Mouse (Mus musculus): ENCODE data around the gene Vmn1r85. TPM values are rescaled to one million over a fixed set of nuclear protein-coding genes. Genes with fewer than 3 reads are reported as not detected.
A peak's percentile ranks its signal among the peaks of the same experiment; 100 is the strongest.
"Not testable (repeated sequence)": the region's sequence is repeated elsewhere in the genome, so short reads cannot be mapped to it uniquely, and the experiment has no call there.

The Vmn1r85 gene
- polyA plus RNA-seq (2015; fragmentation: Nextera tagmentation; extraction: Ambion mirVana): 0.13 and 0.19 TPM in 2 replicates

GRCm38 (mm10) chr7:13095073-13095472, at the start of gene Vmn1r85:
Gene Vmn1r85, minus strand, starts transcription at chr7:13095173.
- H3K9ac ChIP-seq: no peak within 1 kb of the TSS
- H3K4me3 ChIP-seq: no peak within 1 kb of the TSS
- no peak for ATAC-seq (replicated peaks)
- no peaks in the 10 kb centered on the region for H3K27me3 ChIP-seq (replicated peaks)
- no peaks in the 10 kb centered on the region for H3K36me3 ChIP-seq (replicated peaks)
- WGBS: 59% methylated on average over 3 of the region's 3 CpGs
- H3K9me3 ChIP-seq: no peaks in the 10 kb centered on the region
- H3K4me1 ChIP-seq: no peaks in the 10 kb centered on the region
- H3K4me2 ChIP-seq: no peak within 1 kb of the TSS
- no peak within 1 kb of the TSS for H3K27ac ChIP-seq

GRCm38 (mm10) chr7:13140057-13140456, 45.1 kb upstream of the Vmn1r85 start, which contains the start of gene Vmn1r87:
Gene Vmn1r87, minus strand, starts transcription at chr7:13140157.
- ATAC-seq (replicated peaks): no peak
- no peak within 1 kb of the TSS for H3K4me2 ChIP-seq
- H3K27me3 ChIP-seq (replicated peaks): no peaks in the 10 kb centered on the region
- H3K27ac ChIP-seq: no peak within 1 kb of the TSS
- no peaks in the 10 kb centered on the region for H3K9me3 ChIP-seq
- WGBS: 84% methylated on average over 1 of the region's 1 CpGs
- H3K4me1 ChIP-seq: no peaks in the 10 kb centered on the region
- no peak within 1 kb of the TSS for H3K4me3 ChIP-seq
- no peak within 1 kb of the TSS for H3K9ac ChIP-seq
- H3K36me3 ChIP-seq (replicated peaks): no peaks in the 10 kb centered on the region

DNA sequence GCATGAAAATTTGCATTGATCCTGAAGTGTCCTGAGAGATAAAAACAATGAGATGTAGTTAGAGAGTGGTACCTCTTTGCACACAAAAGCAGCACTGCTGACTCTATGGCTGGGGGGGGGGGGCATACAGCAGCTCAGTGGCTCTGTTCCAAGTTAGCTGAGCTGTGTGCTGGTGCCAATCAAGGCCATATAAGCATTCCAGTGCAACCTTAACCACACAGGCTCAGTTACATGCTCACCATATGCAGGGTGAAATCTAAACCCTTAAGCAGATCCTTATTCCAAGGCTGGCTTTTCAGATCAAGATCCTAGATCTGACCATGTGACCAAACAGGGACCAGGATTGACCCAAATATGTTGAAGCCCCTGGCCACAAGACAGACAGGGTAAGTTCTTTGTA, 42.4 kb upstream of the Vmn1r85 start:
- Histone ChIP-seq H3K36me3 (replicated peaks) (no peaks in the 10 kb centered on the region), H3K9me3 (no peaks in the 10 kb centered on the region), H3K4me3 (no peak overlapping the region), H3K27me3 (replicated peaks) (no peaks in the 10 kb centered on the region), H3K4me1 (no peaks in the 10 kb centered on the region), H3K4me2 (no peak overlapping the region), H3K9ac (no peak overlapping the region), H3K27ac (no peak overlapping the region)
- ATAC-seq (replicated peaks): no peak

GRCm38 (mm10) chr7:13131856-13132255, 36.9 kb upstream of the Vmn1r85 start:
- Histone ChIP-seq H3K4me2 (no peak overlapping the region), H3K4me1 (no peaks in the 10 kb centered on the region), H3K4me3 (no peak overlapping the region), H3K9ac (no peak overlapping the region), H3K27ac (no peak overlapping the region), H3K27me3 (replicated peaks) (no peaks in the 10 kb centered on the region), H3K9me3 (no peaks in the 10 kb centered on the region), H3K36me3 (replicated peaks) (no peaks in the 10 kb centered on the region)
- WGBS: 83% methylated on average over 2 of the region's 2 CpGs
- no peak for ATAC-seq (replicated peaks)

DNA sequence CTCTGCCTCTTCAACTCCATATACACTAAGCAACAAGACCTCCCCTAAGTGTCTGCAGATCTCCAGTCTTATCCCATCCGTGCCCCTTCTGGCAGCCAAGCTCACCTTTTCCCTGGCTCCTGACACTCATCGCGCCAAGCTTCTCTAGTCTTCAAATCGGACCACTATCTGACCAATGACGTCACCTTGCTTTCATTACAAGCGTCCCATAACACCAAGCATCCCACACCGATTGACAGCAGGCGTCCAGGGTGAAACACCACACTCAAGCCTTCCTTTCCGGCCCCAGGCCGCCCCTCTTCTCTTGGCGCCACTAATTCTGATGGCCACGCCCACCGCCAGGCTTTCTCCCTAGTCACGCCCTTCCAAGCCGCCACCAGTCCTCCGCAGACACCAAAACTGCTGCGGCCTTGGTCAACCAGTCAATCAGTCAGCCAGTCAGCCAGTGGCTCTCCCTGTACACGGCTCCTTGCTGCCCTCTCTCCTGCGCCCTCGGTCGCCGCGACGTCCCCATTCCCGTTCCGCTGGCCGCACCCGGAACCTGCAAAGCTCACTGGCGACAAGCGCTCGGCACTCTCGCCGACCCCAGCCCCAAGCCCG, 28.7 kb upstream of the Vmn1r85 start:
- H3K4me1 ChIP-seq; H3K36me3 ChIP-seq (replicated peaks); H3K27me3 ChIP-seq (replicated peaks); H3K9ac ChIP-seq; H3K27ac ChIP-seq; H3K9me3 ChIP-seq: not testable (repeated sequence)
- ATAC-seq (replicated peaks): peak; percentile 95
- Histone ChIP-seq H3K4me2 (peak overlapping the region; percentile 48), H3K4me3 (peak overlapping the region; percentile 29)
- WGBS: 2% methylated on average over 23 of the region's 34 CpGs

DNA sequence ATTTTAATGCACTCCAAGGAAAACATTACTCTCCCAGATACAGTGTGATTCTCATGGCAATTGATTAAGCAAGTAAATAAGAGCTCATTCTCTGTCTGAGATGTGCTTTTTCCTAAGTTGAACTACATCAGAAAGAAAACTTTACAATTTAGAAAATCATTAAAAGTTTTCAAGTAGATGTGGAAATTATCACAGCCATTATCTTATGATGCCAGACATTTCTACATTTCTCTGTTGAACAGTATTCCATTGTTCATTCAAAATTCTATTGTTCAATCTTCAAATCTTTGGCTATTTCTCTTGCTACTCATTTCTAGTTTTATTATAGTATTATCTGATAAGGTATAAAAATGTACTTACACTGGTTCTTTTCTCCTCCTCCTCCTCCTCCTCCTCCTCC, 24.8 kb upstream of the Vmn1r85 start, which contains the start of gene Vmn1r86:
Gene Vmn1r86 (minus strand): TSS at position 101 of the 400 bp plus-strand sequence.
- Histone ChIP-seq H3K4me3 (no peak within 1 kb of the TSS), H3K27ac (no peak within 1 kb of the TSS), H3K4me1 (no peaks in the 10 kb centered on the region), H3K36me3 (replicated peaks) (no peaks in the 10 kb centered on the region), H3K9ac (no peak within 1 kb of the TSS), H3K27me3 (replicated peaks) (no peaks in the 10 kb centered on the region), H3K4me2 (no peak within 1 kb of the TSS), H3K9me3 (no peaks in the 10 kb centered on the region)
- ATAC-seq (replicated peaks): no peak

- no peaks in the 10 kb centered on the region for H3K27me3 ChIP-seq (replicated peaks)
- no peak overlapping the region for H3K9ac ChIP-seq
- 56% methylated on average over 5 of the region's 5 CpGs for WGBS
- no peaks in the 10 kb centered on the region for H3K9me3 ChIP-seq
- H3K4me2 ChIP-seq: no peak overlapping the region
- ATAC-seq (replicated peaks): no peak
- H3K27ac ChIP-seq: no peak overlapping the region
- H3K36me3 ChIP-seq (replicated peaks): no peaks in the 10 kb centered on the region
- no peak overlapping the region for H3K4me3 ChIP-seq
- H3K4me1 ChIP-seq: no peaks in the 10 kb centered on the region
Observed at GRCm38 (mm10) chr7:13072293-13072692, 22.7 kb downstream of the Vmn1r85 start.

GRCm38 (mm10) chr7:13063399-13063798, 31.6 kb downstream of the Vmn1r85 start:
- H3K36me3 ChIP-seq (replicated peaks); H3K4me2 ChIP-seq; H3K27me3 ChIP-seq (replicated peaks); ATAC-seq (replicated peaks); H3K9me3 ChIP-seq; H3K27ac ChIP-seq; H3K4me3 ChIP-seq; H3K9ac ChIP-seq; H3K4me1 ChIP-seq: not testable (repeated sequence)
- WGBS: 38% methylated on average over 2 of the region's 2 CpGs

- Histone ChIP-seq H3K9ac (no peak overlapping the region), H3K4me2 (no peak overlapping the region), H3K27me3 (replicated peaks) (no peaks in the 10 kb centered on the region), H3K27ac (no peak overlapping the region), H3K36me3 (replicated peaks) (no peaks in the 10 kb centered on the region), H3K4me3 (no peak overlapping the region), H3K9me3 (no peaks in the 10 kb centered on the region), H3K4me1 (no peaks in the 10 kb centered on the region)
- no peak for ATAC-seq (replicated peaks)
- WGBS: 88% methylated on average over 9 of the region's 9 CpGs
Observed at GRCm38 (mm10) chr7:13059536-13059935, 35.4 kb downstream of the Vmn1r85 start.

- no peak overlapping the region for H3K4me2 ChIP-seq
- no peak overlapping the region for H3K9ac ChIP-seq
- H3K4me3 ChIP-seq: no peak overlapping the region
- H3K4me1 ChIP-seq: peaks cover 7% of the 10 kb centered on the region
- no peaks in the 10 kb centered on the region for H3K27me3 ChIP-seq (replicated peaks)
- no peaks in the 10 kb centered on the region for H3K9me3 ChIP-seq
- H3K27ac ChIP-seq: no peak overlapping the region
- WGBS: 50% methylated on average over 8 of the region's 8 CpGs
- ATAC-seq (replicated peaks): no peak
- H3K36me3 ChIP-seq (replicated peaks): no peaks in the 10 kb centered on the region
Observed at GRCm38 (mm10) chr7:13056913-13057700, 37.9 kb downstream of the Vmn1r85 start.

GRCm38 (mm10) chr7:13054287-13055010, 40.5 kb downstream of the Vmn1r85 start, which contains the start of gene Mzf1:
Gene Mzf1, minus strand, starts transcription at chr7:13054764.
- Histone ChIP-seq H3K9ac (peak within 1 kb of the TSS; percentile 62), H3K4me1 (peaks cover 7% of the 10 kb centered on the region), H3K4me2 (peak within 1 kb of the TSS; percentile 48), H3K27ac (peak within 1 kb of the TSS; percentile 97), H3K27me3 (replicated peaks) (no peaks in the 10 kb centered on the region), H3K9me3 (no peaks in the 10 kb centered on the region), H3K36me3 (replicated peaks) (no peaks in the 10 kb centered on the region), H3K4me3 (peak within 1 kb of the TSS; percentile 73)
- WGBS: under 1% methylated on average over 41 of the region's 41 CpGs
- ATAC-seq (replicated peaks): peak; percentile 97

DNA sequence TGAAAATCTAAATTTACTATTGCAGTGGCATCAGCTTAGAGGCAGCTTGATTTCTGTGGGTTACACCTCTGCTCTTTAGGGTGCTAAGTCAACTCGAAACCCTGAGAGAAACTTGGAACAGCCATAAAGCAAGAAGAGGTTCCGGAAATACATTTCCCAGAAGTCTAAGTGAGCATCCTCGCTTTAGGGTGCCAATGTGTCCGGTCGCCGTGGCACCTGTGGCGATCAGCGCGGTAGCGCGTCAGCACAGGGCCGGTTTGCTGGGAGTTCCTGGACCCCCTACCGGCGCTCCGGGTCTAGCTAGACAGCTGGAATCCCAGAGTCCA, 41.0 kb downstream of the Vmn1r85 start:
- Histone ChIP-seq H3K27me3 (replicated peaks) (no peaks in the 10 kb centered on the region), H3K4me2 (peak overlapping the region; percentile 48), H3K4me1 (peaks cover 7% of the 10 kb centered on the region), H3K9me3 (no peaks in the 10 kb centered on the region), H3K4me3 (peak overlapping the region; percentile 73), H3K27ac (peak overlapping the region; percentile 97), H3K36me3 (replicated peaks) (no peaks in the 10 kb centered on the region), H3K9ac (peak overlapping the region; percentile 62)
- no peak for ATAC-seq (replicated peaks)
- WGBS: under 1% methylated on average over 15 of the region's 15 CpGs
